Mouse (Mus musculus) liver, postnatal 0 days (tissue): ENCODE results near the gene Ccdc155. TPM values are rescaled to one million over a fixed set of nuclear protein-coding genes. Genes with fewer than 3 reads are reported as not detected.

Experiments
- ATAC-seq: fragments of 200-750 bp; cut with Nextera tagmentation; 2 replicates; pipeline ENCODE4 v1.8.0; 2017; ENCODE audit warnings: mild to moderate bottlenecking, moderate library complexity
- DNase-seq: peaks from one replicate; pipeline ENCODE4 v3.0.0-alpha.2; 2016
- H3K27ac ChIP-seq: fragments of 300-500 bp; sonication (generic); 2 replicates; pipeline ENCODE4 v1.5.1; 2014; ENCODE audit warnings: antibody characterized with exemption, moderate library complexity, mild to moderate bottlenecking, low read depth
- H3K27me3 ChIP-seq: fragments of 300-500 bp; sonication (generic); 2 replicates; pipeline ENCODE4 v1.6.1; 2014; ENCODE audit warnings: low read length, control low read depth, mixed read lengths; ENCODE audit not compliant: insufficient read depth
- H3K36me3 ChIP-seq: fragments of 300-500 bp; sonication (generic); replicated peaks from 2 replicates; pipeline ENCODE4 v1.6.1; 2014; ENCODE audit warnings: mild to moderate bottlenecking, control low read depth, low read length, moderate library complexity, mixed read lengths; ENCODE audit not compliant: insufficient read depth
- H3K4me1 ChIP-seq: fragments of 300-500 bp; sonication (generic); 2 replicates; pipeline ENCODE4 v1.6.1; 2014; ENCODE audit warnings: antibody characterized with exemption, mild to moderate bottlenecking, control low read depth; ENCODE audit not compliant: insufficient read depth
- H3K4me2 ChIP-seq: fragments of 300-500 bp; sonication (generic); 2 replicates; pipeline ENCODE4 v1.6.1; 2014; ENCODE audit warnings: low read depth, mild to moderate bottlenecking, low read length, moderate library complexity, mixed read lengths
- H3K4me3 ChIP-seq: fragments of 300-500 bp; sonication (generic); 2 replicates; pipeline ENCODE4 v1.5.1; 2014; ENCODE audit warnings: low read depth, low read length
- H3K9ac ChIP-seq: fragments of 300-500 bp; sonication (generic); replicated peaks from 2 replicates; pipeline ENCODE4 v1.6.1; 2014; ENCODE audit warnings: mild to moderate bottlenecking, moderate library complexity
- H3K9me3 ChIP-seq: fragments of 300-500 bp; sonication (generic); 2 replicates; pipeline ENCODE4 v1.6.1; 2016; ENCODE audit warnings: mild to moderate bottlenecking, control low read depth, low read length, mixed read lengths
- CTCF ChIP-seq: sonication (generic); IDR thresholded peaks from 2 replicates; pipeline ENCODE4 v1.5.1; 2016; ENCODE audit warnings: antibody characterized with exemption, low read depth
- EP300 ChIP-seq: IDR thresholded peaks from 2 replicates; pipeline ENCODE4 v1.6.1; 2016; ENCODE audit warnings: antibody characterized with exemption, low read depth, mild to moderate bottlenecking
- WGBS: fragments of 180-500 bp; shearing (Covaris S2); extraction: QIAGEN DNeasy Blood & Tissue Kit; methylation state at CpG from one replicate; pipeline ENCODE4 v1.1.7; 2014; ENCODE audit not compliant: insufficient replicate concordance; 5-methylcytosine and 5-hydroxymethylcytosine counted together
- polyA plus RNA-seq: library from polyadenylated mRNA; unstranded; fragments of >200 nt; fragmentation: Nextera tagmentation; extraction: Ambion mirVana; gene quantifications from 2 replicates; pipeline ENCODE4 v1.2.1, GENCODE M21; 2015

Gene Ccdc155
- polyA plus RNA-seq, 1 experiment from 2014 or later, result not detected

DNA sequence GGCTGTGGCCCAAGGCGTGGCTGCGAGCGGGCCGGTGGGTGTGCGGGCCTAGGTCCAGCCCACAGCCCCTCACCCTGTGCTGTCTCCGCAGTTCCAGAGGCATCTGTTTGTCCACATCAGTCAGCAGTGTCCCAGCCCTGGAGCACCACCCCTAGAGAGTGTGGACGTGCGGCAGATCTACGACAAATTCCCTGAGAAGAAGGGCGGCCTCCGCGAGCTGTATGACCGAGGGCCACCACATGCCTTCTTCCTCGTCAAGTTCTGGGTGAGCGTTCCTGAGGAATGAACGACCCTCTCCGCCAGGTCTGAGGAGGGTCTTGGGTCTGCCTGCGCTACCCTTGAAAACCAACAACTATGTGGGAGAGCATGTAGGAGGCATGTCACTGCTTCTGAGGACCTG is 23.9 kb upstream of the Ccdc155 start:
- Histone ChIP-seq H3K27me3 (no peaks in the 10 kb centered on the region), H3K9ac (no peak overlapping the region), H3K27ac (no peak overlapping the region), H3K4me1 (peaks cover under 1% of the 10 kb centered on the region), H3K4me2 (no peak overlapping the region), H3K4me3 (no peak overlapping the region), H3K36me3 (peaks cover 11% of the 10 kb centered on the region), H3K9me3 (no peaks in the 10 kb centered on the region)
- no peak for TF ChIP-seq CTCF
- TF ChIP-seq EP300, result no peak
- DNase-seq, result peak; percentile 11
- no peak for ATAC-seq
- WGBS, result 86% methylated on average over 18 of the region's 18 CpGs

DNA sequence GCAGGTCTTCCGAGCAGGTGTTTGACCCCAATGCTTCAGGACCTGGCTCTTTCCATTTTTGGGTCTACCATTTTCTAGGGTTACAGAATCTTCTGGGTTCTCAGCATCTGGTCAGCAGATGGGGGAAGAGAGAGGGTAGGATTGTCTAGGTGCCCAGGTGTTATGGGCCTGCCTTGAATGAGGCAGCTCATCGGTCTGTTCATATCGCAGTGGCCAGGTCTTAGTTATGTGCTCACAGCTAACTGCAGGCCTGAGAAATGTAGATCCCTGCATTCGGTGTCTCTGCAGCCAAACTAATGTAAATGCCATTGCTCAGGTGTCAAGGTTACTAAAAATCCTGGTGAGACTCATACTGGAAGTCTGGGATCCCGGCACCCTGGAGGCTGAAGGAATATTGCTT is 21.7 kb upstream of the Ccdc155 start:
- Histone ChIP-seq H3K36me3 (peaks cover 2% of the 10 kb centered on the region), H3K4me2 (no peak overlapping the region), H3K27ac (no peak overlapping the region), H3K9me3 (no peaks in the 10 kb centered on the region), H3K9ac (no peak overlapping the region), H3K27me3 (no peaks in the 10 kb centered on the region), H3K4me1 (no peaks in the 10 kb centered on the region), H3K4me3 (no peak overlapping the region)
- whole genome bisulfite sequencing, result 91% methylated on average over 5 of the region's 5 CpGs
- TF ChIP-seq EP300 (no peak), CTCF (no peak)
- DNase-seq, result no peak
- ATAC-seq, result no peak

DNA sequence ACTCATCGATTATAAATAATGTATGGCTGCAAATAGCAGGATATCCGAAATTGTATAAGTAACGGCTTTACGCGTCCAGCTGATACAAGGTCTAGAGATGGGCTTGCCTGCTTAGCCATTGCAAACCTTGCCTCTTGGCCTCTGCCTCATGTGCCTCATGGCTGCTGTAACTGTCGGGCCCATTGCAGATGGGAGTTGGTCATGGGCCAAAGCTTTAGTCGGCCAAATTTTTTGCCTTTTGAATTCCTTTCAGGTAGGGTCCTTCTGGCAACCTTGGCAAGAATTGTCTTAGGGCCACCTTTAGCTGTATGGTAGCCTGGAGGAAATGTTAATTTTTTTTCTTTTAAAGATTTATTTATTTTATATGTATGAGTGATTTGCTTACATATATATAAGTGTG is 20.1 kb upstream of the Ccdc155 start:
- Histone ChIP-seq H3K27me3 (no peaks in the 10 kb centered on the region), H3K4me2 (no peak overlapping the region), H3K9ac (no peak overlapping the region), H3K4me1 (no peaks in the 10 kb centered on the region), H3K27ac (no peak overlapping the region), H3K4me3 (no peak overlapping the region), H3K9me3 (no peaks in the 10 kb centered on the region), H3K36me3 (peaks cover 2% of the 10 kb centered on the region)
- ATAC-seq, result no peak
- no peak for DNase-seq
- 82% methylated on average over 7 of the region's 7 CpGs for WGBS
- TF ChIP-seq EP300 (no peak), CTCF (no peak)

DNA sequence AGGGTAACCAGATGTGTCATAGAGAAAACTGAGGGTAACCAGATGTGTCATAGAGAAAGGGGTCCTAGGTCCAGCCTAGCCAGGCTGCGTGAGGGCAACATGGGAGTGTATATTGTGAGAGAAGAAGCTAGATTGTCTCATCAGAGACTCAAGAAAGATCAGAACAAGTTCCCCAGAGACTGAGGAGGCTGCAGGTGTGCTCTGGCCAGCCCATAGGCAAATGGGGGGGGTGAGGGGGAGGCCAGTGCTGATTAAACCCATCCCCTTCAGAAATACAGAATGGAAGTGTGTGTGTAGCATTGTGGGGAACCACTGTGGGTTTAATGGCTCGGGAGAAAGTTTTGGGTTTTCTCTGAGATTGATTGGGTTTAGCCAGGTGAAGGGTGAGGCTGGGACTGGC is 17.0 kb upstream of the Ccdc155 start:
- TF ChIP-seq EP300 (no peak), CTCF (no peak)
- Histone ChIP-seq H3K4me1 (peaks cover 6% of the 10 kb centered on the region), H3K36me3 (peaks cover 6% of the 10 kb centered on the region), H3K4me3 (no peak overlapping the region), H3K9ac (no peak overlapping the region), H3K27me3 (no peaks in the 10 kb centered on the region), H3K9me3 (no peaks in the 10 kb centered on the region), H3K27ac (no peak overlapping the region), H3K4me2 (no peak overlapping the region)
- DNase-seq (no peak), ATAC-seq (no peak)
- WGBS, result 62% methylated on average over 2 of the region's 2 CpGs

DNA sequence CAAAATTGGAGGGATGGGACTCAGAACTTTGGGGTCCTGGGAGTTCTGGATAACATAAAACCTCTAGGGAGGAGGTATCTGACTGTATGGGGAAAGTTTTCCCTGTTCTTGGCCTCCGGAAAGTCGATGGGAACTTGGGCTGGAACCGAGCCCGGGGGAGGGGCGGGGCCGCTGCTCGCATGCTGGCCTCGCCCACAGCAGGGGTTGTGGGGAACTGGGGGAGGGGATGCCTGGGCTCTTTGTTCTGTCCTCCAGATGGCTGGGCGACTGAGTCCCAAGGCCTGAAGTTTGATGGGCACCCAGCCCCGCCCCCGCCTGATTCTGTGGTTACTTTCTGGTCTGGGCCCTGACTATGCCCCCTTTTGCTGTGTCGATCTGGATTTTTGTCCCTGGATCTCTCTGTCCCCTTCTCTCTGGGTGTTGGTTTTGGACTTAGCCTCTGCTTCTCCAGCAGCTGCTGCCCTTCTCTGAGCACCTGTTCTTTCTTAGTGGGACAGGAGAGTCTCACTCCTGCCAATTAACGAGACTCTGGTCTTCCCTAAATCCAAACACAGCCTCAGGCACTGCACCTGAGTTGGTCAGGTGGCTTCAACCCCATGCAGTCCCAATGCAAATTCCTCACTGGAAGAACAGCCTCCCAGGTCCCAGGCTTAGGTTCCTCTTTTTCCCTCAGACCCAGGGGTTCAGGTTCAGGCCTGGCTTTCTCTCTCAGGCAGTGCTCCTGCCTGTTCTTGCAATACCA is 11.9 kb upstream of the Ccdc155 start:
- 4% methylated on average over 13 of the region's 13 CpGs for WGBS
- Histone ChIP-seq H3K36me3 (peaks cover 3% of the 10 kb centered on the region; the same call in 1 of the 2 replicates), H3K9ac (peak overlapping the region; percentile 66; the same call in 1 of the 2 replicates), H3K9me3 (no peaks in the 10 kb centered on the region), H3K27me3 (0 out of 2 replicates have a peak, but pooled peaks cover 6% of the 10 kb centered on the region), H3K4me1 (peaks cover 25% of the 10 kb centered on the region), H3K27ac (0 out of 2 replicates have a peak overlapping the region, but pooled peaks have one; percentile 42), H3K4me2 (peak overlapping the region; percentile 79), H3K4me3 (peak overlapping the region; percentile 52)
- TF ChIP-seq CTCF, result no peak
- no peak for TF ChIP-seq EP300
- ATAC-seq (peak; percentile 50; the same call in 1 of the 2 replicates), DNase-seq (peak; percentile 80)

DNA sequence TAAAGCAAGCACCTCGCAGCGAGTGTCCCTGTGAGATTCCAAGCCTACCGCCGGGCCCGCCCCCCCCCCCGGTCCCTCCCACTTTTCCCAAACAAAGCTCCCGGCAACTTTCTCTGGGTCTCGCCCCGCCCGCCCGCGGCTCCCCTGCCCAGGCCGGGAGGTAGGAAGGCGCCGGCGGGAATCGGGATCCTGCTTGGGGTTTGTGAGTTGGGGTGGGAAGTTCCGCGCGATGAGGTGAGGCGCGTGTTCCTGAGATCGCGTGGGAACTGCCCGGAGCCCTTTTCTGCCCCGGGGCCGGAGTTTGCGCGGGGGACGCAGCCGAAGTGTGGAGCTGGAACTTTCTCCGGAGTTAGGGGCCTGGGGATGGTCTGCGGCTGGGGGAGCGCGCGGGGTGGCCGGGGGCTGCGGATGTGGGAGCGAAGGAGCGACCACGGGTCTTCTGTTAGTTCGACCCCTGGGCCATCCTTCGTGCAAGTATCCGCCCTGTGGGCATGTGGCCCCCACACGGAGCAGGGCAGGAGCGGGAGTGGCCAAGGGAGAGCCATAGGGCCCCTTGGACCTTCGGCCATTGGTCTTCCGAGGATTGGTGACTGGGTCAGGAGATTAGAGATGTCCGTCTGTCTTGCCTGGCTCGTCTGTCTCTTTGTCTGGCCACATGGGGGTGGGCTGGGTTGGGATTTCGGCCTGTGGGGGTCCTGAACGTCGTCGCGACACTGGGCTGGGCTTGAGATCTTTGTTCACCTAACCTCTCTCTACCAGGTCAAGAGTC is 11.2 kb upstream of the Ccdc155 start, which contains the start of gene Tead2:
Tead2 (plus strand) TSS at position 81 of the 769 bp plus-strand sequence.
- Histone ChIP-seq H3K27me3 (peaks cover 9% of the 10 kb centered on the region; the same call in 1 of the 2 replicates), H3K27ac (peak within 1 kb of the TSS; percentile 42; the same call in 1 of the 2 replicates), H3K4me1 (peaks cover 32% of the 10 kb centered on the region), H3K36me3 (peaks cover 3% of the 10 kb centered on the region; the same call in 1 of the 2 replicates), H3K4me2 (peak within 1 kb of the TSS; percentile 79), H3K9me3 (no peaks in the 10 kb centered on the region), H3K9ac (peak within 1 kb of the TSS; percentile 66), H3K4me3 (peak within 1 kb of the TSS; percentile 52)
- 3% methylated on average over 54 of the region's 55 CpGs for WGBS
- ATAC-seq, result peak; percentile 47
- DNase-seq, result peak; percentile 68
- no peak for TF ChIP-seq CTCF
- no peak for TF ChIP-seq EP300
